Mouse (Mus musculus) MEL (cell line): Measurements from ENCODE around the gene Plcg1.

Source experiments
- CTCF ChIP-seq, 3 experiments: IDR thresholded peaks in 2 of 3; conservative IDR thresholded peaks in 1 of 3; 2 replicates each; pipeline ENCODE4 v1.5.1; 2011 to 2012; ENCODE audit warnings: low read length in 3 of 3, low read depth in 2 of 3, mild to moderate bottlenecking in 2 of 3, improper control_type of control experiment in 1 of 3, inconsistent platforms in 1 of 3, mixed read lengths in 1 of 3, moderate library complexity in 1 of 3; ENCODE audit not compliant: control insufficient read depth in 1 of 3, insufficient read depth in 1 of 3, poor library complexity in 1 of 3, severe bottlenecking in 1 of 3
- E2F4 ChIP-seq: IDR thresholded peaks from 2 replicates; pipeline ENCODE4 v1.6.1; 2011; ENCODE audit warnings: low read depth, low read length, improper control_type of control experiment, borderline replicate concordance
- EP300 ChIP-seq, 2 experiments: IDR thresholded peaks; 2 replicates each; pipeline ENCODE4 v1.6.1; 2011; ENCODE audit warnings: improper control_type of control experiment in 2 of 2, low read length in 2 of 2, low read depth in 1 of 2, mild to moderate bottlenecking in 1 of 2
- POLR2A ChIP-seq, 2 experiments: IDR thresholded peaks; 2 replicates each; pipeline ENCODE4 v1.6.1; 2011 to 2012; ENCODE audit warnings: low read length in 2 of 2, mild to moderate bottlenecking in 2 of 2, control low read depth in 1 of 2, improper control_type of control experiment in 1 of 2, low read depth in 1 of 2, moderate library complexity in 1 of 2; ENCODE audit not compliant: control insufficient read depth in 1 of 2, insufficient read depth in 1 of 2, poor library complexity in 1 of 2
- RCOR1 ChIP-seq: IDR thresholded peaks from 2 replicates; pipeline ENCODE4 v1.6.1; 2012; ENCODE audit warnings: low read depth, mild to moderate bottlenecking, inconsistent platforms, low read length, improper control_type of control experiment
- TAL1 ChIP-seq: IDR thresholded peaks from 2 replicates; pipeline ENCODE4 v1.6.1; 2012; ENCODE audit warnings: mild to moderate bottlenecking, inconsistent platforms, low read length, moderate library complexity, mixed read lengths
- UBTF ChIP-seq: IDR thresholded peaks from 2 replicates; pipeline ENCODE4 v1.6.1; 2012; ENCODE audit warnings: low read depth, mild to moderate bottlenecking, inconsistent platforms, low read length, improper control_type of control experiment, moderate library complexity, borderline replicate concordance; ENCODE audit not compliant: insufficient read depth
- USF1 ChIP-seq: IDR thresholded peaks from 2 replicates; pipeline ENCODE4 v1.6.1; 2014; ENCODE audit warnings: low read depth, mild to moderate bottlenecking, inconsistent platforms, low read length, improper control_type of control experiment, moderate library complexity
- ZC3H11A ChIP-seq: IDR thresholded peaks from 2 replicates; pipeline ENCODE4 v1.6.1; 2012; ENCODE audit warnings: low read depth, mild to moderate bottlenecking, inconsistent platforms, low read length, improper control_type of control experiment
- ZMIZ1 ChIP-seq: IDR thresholded peaks from 2 replicates; pipeline ENCODE4 v1.6.1; 2012; ENCODE audit warnings: low read depth, mild to moderate bottlenecking, inconsistent platforms, low read length, improper control_type of control experiment, moderate library complexity

DNA sequence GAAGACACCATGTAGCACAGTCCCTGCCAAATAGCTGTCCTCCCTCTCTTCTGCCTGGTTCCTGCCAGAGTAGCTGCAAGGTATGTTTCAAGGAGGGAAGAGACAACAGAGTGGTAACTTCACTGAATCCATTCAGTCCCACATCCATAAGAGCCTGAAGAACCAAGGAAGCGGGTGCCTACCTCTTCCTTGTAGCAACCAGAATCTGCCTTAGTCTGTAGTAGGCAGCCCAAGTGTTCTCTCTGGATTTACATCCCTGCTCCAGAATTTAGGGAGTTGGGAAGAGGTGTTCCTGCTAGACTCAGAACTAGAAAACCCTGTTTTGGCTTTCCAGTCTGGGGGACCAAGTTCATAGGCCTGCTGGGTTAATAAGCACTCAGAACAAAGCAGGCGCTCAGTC, 36.1 kb downstream of the Plcg1 start:
- TF ChIP-seq ZC3H11A: no peak
- TF ChIP-seq UBTF: no peak
- TF ChIP-seq POLR2A (IDR thresholded peaks at IDR 0.05; ENCODE audit: control insufficient read depth in 1 of 2, insufficient read depth in 1 of 2, low read depth in 1 of 2, low read length in 2 of 2, poor library complexity in 1 of 2): no peak
- TF ChIP-seq USF1: no peak
- no peak for TF ChIP-seq RCOR1
- no peak for TF ChIP-seq CTCF (IDR thresholded peaks at IDR 0.05 in 2 of 3, conservative IDR thresholded peaks at IDR 0.05 in 1 of 3; ENCODE audit: control insufficient read depth in 1 of 3, insufficient read depth in 1 of 3, low read depth in 2 of 3, low read length in 3 of 3, poor library complexity in 1 of 3, severe bottlenecking in 1 of 3)
- no peak for TF ChIP-seq E2F4
- TF ChIP-seq TAL1: no peak
- TF ChIP-seq ZMIZ1: no peak
- no peak for TF ChIP-seq EP300 (IDR thresholded peaks at IDR 0.05; ENCODE audit: low read depth in 1 of 2, low read length in 2 of 2)
